Mouse (Mus musculus): ENCODE results near the gene Renbp. TPM values are rescaled to one million over a fixed set of nuclear protein-coding genes. Genes with fewer than 3 reads are reported as not detected.

The Renbp gene
- polyA plus RNA-seq, 1 experiment from 2014 or later = 14.9 TPM

DNA sequence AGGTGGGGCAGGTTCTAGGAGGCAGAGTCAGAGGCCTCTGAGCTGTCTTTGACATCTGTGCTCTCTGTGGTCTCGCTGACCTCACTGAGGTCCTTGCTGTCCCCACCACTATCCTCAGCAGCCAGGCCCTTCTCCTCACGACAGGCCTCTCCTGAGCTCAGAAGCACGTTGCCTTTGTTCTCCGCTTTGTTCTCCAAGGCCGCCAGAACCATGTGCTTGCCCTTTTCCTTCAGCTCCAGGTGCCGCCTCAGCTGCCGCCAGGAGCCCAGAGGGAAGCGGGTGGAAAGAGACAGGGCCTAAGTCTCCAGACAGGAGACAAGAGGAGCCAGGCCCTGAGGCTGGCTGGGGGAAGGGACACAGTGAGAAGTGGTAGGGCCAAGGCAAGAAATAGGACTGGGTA is 13.7 kb downstream of the Renbp start:
- peaks cover 7% of the 10 kb centered on the region for H3K4me1 ChIP-seq
- H3K36me3 ChIP-seq = peaks cover 28% of the 10 kb centered on the region
- H3K27me3 ChIP-seq = no peaks in the 10 kb centered on the region
- no peaks in the 10 kb centered on the region for H3K9me3 ChIP-seq
- WGBS = 75% methylated on average over 8 of the region's 8 CpGs
- no peak overlapping the region for H3K4me2 ChIP-seq (replicated peaks)
- no peak overlapping the region for H3K27ac ChIP-seq (replicated peaks)
- H3K9ac ChIP-seq (replicated peaks) = no peak overlapping the region
- no peak overlapping the region for H3K4me3 ChIP-seq
- no peak for ATAC-seq (ENCODE audit: low FRiP score, low read depth)

DNA sequence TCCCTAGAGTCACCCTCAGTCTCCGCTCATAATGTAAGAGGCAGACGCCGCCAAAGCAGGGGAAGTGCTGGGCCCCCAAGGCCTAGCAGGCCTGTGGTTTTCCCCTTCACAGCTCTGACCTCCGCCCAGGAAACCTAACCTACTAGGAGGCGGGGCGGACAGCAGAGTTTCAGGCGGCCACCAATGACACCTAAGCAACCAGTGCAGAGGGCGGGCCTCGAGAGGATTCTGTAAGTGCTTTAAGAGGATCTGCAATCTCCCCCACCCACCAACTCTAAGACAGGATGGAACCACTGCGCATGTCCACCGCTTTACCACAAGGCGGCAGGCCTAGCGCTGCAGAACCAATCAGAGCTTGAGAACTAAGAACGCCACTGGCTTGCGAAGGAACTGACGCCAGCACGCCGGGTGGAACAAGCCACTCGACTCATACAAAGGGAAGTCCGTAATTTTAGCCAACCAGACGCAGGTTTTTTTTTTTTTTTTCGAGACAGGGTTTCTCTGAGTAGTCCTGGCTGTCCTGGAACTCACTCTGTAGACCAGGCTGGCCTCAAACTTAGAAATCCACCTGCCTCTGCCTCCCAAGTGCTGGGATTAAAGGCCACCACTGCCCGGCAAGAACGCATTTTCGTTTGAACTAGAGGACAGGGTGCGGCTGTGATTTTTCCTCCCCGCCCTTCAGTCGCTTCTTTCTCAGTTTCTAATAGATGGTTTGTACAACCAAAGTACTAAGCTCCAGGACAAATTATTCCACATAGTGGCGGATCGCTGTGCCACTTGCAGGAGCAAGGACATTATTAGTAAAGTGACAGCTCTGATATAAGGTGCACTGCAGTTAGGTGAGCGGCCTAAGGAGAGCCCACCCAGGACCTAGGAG is 15.6 kb downstream of the Renbp start:
- peak overlapping the region; percentile 73 for H3K27ac ChIP-seq (replicated peaks)
- no peaks in the 10 kb centered on the region; the same call in 1 of the 2 replicates for H3K27me3 ChIP-seq
- peaks cover 28% of the 10 kb centered on the region for H3K36me3 ChIP-seq
- peak; percentile 98 for ATAC-seq (ENCODE audit: low FRiP score, low read depth)
- H3K9me3 ChIP-seq = no peaks in the 10 kb centered on the region
- H3K9ac ChIP-seq (replicated peaks) = no peak overlapping the region
- no peaks in the 10 kb centered on the region for H3K4me1 ChIP-seq
- peak overlapping the region; percentile 42 for H3K4me2 ChIP-seq (replicated peaks)
- peak overlapping the region; percentile 21 for H3K4me3 ChIP-seq
- 30% methylated on average over 31 of the region's 31 CpGs for WGBS

DNA sequence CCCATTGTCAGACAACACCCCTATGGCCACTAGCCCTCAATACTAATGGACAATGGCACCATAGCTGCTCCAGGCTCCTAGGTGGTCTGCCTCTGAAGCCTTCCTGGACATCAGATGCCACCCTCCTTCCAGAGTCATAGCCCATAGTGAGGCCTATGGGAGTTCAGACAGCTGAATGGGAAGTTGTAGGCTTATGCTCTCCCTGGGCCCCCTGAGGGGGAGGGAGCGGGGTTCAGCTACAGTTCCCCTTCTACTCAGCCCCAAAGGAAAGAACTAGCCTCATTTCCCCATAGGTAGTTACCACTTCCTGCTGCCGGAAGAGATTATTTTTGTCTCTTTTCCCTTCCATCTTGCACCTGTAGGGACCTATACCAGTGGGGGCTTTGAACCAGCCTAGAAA is 19.1 kb downstream of the Renbp start:
- Histone ChIP-seq H3K36me3 (no peaks in the 10 kb centered on the region), H3K4me1 (no peaks in the 10 kb centered on the region), H3K9ac (replicated peaks) (no peak overlapping the region), H3K9me3 (no peaks in the 10 kb centered on the region), H3K4me3 (no peak overlapping the region), H3K27ac (replicated peaks) (no peak overlapping the region), H3K4me2 (replicated peaks) (no peak overlapping the region), H3K27me3 (no peaks in the 10 kb centered on the region; the same call in 1 of the 2 replicates)
- WGBS = 76% methylated on average over 2 of the region's 2 CpGs
- no peak for ATAC-seq (ENCODE audit: low FRiP score, low read depth)

DNA sequence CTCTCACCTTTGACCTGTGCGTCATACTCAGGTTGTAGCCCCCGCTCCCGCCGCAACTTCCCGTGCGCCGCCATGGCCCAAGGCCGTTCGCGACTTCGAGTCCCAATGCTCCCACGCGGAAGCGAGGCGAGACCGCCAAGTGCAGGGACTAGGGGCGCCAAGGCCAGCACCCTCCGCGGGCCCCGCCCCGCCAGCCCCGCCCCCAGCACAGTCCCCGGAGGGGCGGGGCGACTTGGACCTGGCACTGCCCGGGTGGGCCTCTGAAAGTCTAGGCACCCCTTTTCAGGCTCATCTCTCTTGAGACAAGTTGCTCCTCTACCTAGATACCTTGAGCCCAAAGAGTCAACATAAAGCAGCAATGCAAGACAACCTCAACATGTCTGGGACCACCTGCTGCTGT is 19.5 kb downstream of the Renbp start:
- 23% methylated on average over 19 of the region's 26 CpGs for WGBS
- Histone ChIP-seq H3K4me2 (replicated peaks) (peak overlapping the region; percentile 38), H3K4me1 (no peaks in the 10 kb centered on the region), H3K9ac (replicated peaks) (no peak overlapping the region), H3K27ac (replicated peaks) (no peak overlapping the region), H3K36me3 (no peaks in the 10 kb centered on the region), H3K27me3 (no peaks in the 10 kb centered on the region; the same call in 1 of the 2 replicates), H3K4me3 (peak overlapping the region; percentile 10; the same call in 1 of the 2 replicates), H3K9me3 (no peaks in the 10 kb centered on the region)
- no peak for ATAC-seq (ENCODE audit: low FRiP score, low read depth)

DNA sequence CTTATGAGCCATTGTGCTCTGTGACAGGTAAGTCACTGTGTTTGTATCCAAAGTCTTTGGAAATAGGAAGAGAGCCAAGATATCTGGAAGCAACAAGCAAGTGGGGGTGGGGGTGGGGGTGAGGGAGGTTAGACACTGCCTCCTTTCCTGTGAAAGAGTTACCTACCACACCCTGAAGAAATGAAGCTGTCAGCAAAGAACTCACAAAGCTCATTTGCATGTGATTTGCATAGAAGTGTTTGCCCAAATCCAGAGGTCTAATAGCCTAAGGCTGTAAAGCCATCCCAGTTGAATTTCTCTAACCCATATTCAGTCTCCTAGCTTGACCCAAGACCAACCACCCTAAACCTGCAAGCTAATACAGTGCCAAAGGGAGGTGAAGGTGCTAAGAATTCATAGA is 20.2 kb downstream of the Renbp start:
- Histone ChIP-seq H3K27ac (replicated peaks) (no peak overlapping the region), H3K4me1 (no peaks in the 10 kb centered on the region), H3K4me3 (no peak overlapping the region), H3K36me3 (no peaks in the 10 kb centered on the region), H3K9ac (replicated peaks) (no peak overlapping the region), H3K9me3 (no peaks in the 10 kb centered on the region), H3K4me2 (replicated peaks) (no peak overlapping the region), H3K27me3 (no peaks in the 10 kb centered on the region; the same call in 1 of the 2 replicates)
- ATAC-seq (ENCODE audit: low FRiP score, low read depth) = no peak

DNA sequence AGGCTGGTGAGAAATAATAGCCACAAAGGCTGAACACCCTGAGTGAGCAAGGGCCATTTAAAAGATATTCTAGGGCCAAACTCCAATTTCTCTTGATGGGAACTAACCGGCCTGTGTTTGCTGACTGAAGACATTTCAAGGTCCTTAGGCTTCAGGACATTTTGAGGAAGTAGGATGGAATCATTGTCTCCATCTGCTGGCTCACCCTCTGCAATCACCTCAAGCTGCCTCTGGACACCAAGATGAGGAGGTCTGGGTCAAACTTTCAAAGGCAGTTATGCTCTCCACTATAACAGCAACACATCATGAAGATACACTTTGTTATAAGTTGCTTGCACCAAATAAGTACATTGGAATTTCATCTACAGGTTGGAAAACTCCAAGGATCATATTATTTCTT is 20.6 kb downstream of the Renbp start:
- no peaks in the 10 kb centered on the region; the same call in 1 of the 2 replicates for H3K27me3 ChIP-seq
- no peak for ATAC-seq (ENCODE audit: low FRiP score, low read depth)
- H3K9ac ChIP-seq (replicated peaks) = no peak overlapping the region
- H3K27ac ChIP-seq (replicated peaks) = no peak overlapping the region
- no peak overlapping the region for H3K4me2 ChIP-seq (replicated peaks)
- H3K4me3 ChIP-seq = no peak overlapping the region
- H3K36me3 ChIP-seq = no peaks in the 10 kb centered on the region
- 72% methylated on average over 1 of the region's 1 CpGs for WGBS
- H3K9me3 ChIP-seq = no peaks in the 10 kb centered on the region
- H3K4me1 ChIP-seq = no peaks in the 10 kb centered on the region

DNA sequence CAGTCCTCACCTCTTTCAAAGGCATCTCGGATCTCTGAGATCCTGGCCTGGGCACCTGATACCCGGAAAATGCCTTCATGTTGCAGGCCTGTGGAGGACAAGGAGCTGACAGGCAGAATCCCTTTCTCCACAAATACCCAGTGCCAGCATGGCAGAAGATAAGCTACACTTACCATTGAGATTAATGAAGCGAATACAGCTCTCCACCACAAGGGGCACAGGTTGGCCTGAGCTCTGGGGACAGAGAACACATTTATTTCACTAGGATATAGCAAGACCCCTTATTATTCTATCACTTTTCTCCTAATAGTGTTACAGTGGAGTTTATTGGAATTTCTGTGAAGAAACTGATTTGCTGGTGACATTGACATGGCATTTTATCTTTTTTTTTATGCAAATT is 32.7 kb downstream of the Renbp start:
- WGBS = 73% methylated on average over 3 of the region's 3 CpGs
- H3K9me3 ChIP-seq = no peaks in the 10 kb centered on the region
- H3K4me3 ChIP-seq = no peak overlapping the region
- H3K27me3 ChIP-seq = no peaks in the 10 kb centered on the region
- H3K27ac ChIP-seq (replicated peaks) = no peak overlapping the region
- no peak for ATAC-seq (ENCODE audit: low FRiP score, low read depth)
- H3K4me1 ChIP-seq = no peaks in the 10 kb centered on the region
- no peak overlapping the region for H3K9ac ChIP-seq (replicated peaks)
- H3K4me2 ChIP-seq (replicated peaks) = no peak overlapping the region
- H3K36me3 ChIP-seq = no peaks in the 10 kb centered on the region

DNA sequence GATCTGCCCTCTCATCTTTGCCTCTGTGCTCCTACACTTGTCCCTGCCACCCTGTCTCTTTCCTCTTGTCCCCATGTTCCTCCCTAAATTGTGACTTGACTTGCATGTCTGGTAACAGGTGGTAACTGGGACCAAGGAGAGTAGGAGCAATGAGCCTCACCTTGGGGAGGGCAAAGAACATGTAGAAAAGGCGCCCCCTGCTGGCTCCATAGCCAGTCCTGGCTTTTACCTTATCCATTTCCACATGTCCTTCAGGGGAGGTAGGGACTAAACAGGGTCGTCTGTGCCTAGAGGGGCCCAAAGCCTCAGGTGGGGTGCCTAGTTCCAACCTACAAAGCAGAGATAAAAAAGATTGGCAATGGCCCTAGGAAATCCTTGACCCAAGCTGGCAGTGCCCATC is 34.9 kb downstream of the Renbp start, which contains the start of gene L1cam:
Gene L1cam, minus strand, starts transcription at position 387 of the 400 bp plus-strand sequence.
- Histone ChIP-seq H3K27ac (replicated peaks) (no peak within 1 kb of the TSS), H3K4me1 (no peaks in the 10 kb centered on the region), H3K4me2 (replicated peaks) (no peak within 1 kb of the TSS), H3K4me3 (no peak within 1 kb of the TSS), H3K27me3 (no peaks in the 10 kb centered on the region), H3K9me3 (no peaks in the 10 kb centered on the region), H3K36me3 (no peaks in the 10 kb centered on the region), H3K9ac (replicated peaks) (no peak within 1 kb of the TSS)
- ATAC-seq (ENCODE audit: low FRiP score, low read depth) = no peak
- WGBS = 23% methylated on average over 2 of the region's 2 CpGs

DNA sequence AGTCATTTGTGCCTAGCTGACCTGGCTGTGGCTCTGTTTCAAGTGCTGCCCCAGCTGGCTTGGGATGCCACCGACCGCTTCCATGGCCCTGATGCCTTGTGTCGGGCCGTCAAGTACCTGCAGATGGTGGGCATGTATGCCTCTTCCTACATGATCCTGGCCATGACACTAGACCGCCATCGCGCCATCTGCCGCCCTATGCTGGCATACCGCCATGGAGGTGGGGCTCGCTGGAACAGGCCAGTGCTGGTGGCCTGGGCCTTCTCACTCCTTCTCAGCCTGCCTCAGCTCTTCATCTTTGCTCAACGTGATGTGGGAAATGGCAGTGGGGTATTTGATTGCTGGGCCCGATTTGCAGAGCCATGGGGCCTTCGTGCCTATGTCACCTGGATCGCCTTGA is 37.8 kb downstream of the Renbp start:
- H3K27me3 ChIP-seq = no peaks in the 10 kb centered on the region
- H3K9ac ChIP-seq (replicated peaks) = no peak overlapping the region
- no peak overlapping the region for H3K4me2 ChIP-seq (replicated peaks)
- no peaks in the 10 kb centered on the region for H3K9me3 ChIP-seq
- no peaks in the 10 kb centered on the region for H3K4me1 ChIP-seq
- no peak overlapping the region for H3K4me3 ChIP-seq
- no peak for ATAC-seq (ENCODE audit: low FRiP score, low read depth)
- H3K27ac ChIP-seq (replicated peaks) = no peak overlapping the region
- 91% methylated on average over 14 of the region's 14 CpGs for WGBS
- no peaks in the 10 kb centered on the region for H3K36me3 ChIP-seq

DNA sequence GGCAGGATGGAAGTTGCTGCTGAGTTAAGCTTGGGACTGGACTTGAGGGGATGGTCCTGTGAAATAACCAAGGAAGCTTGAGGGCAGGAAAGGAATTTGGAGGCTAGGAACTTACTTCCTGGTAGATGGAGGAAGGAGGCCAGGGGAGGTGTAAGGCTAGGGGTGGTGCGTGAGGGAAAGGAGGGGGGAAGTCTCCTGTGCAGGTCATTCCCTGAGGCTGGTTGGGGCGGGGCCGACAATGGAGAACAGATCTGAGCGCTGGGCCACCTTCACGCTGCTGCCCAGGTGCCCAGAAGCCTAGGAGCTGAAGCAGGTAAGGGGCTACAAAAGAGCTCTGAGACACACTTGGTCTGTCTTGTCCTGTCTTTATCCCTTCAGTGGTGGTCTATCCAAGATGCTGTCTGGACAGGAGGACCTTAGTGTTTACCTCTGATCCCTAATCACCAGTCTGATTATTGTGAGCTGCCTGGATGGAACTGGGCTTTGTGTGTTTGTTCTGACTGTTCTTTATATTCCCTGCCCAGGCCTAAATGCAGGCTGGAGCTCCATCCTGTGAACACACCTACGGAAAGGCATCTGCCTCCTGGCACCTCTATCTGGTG is 39.0 kb downstream of the Renbp start, which contains the start of gene Avpr2:
Gene Avpr2, plus strand, starts transcription at position 552 of the 602 bp plus-strand sequence.
- no peak within 1 kb of the TSS for H3K4me3 ChIP-seq
- H3K9me3 ChIP-seq = no peaks in the 10 kb centered on the region
- H3K4me2 ChIP-seq (replicated peaks) = no peak within 1 kb of the TSS
- no peaks in the 10 kb centered on the region for H3K4me1 ChIP-seq
- no peaks in the 10 kb centered on the region for H3K36me3 ChIP-seq
- no peak within 1 kb of the TSS for H3K9ac ChIP-seq (replicated peaks)
- H3K27me3 ChIP-seq = no peaks in the 10 kb centered on the region
- no peak within 1 kb of the TSS for H3K27ac ChIP-seq (replicated peaks)
- 84% methylated on average over 6 of the region's 6 CpGs for WGBS
- no peak for ATAC-seq (ENCODE audit: low FRiP score, low read depth)

DNA sequence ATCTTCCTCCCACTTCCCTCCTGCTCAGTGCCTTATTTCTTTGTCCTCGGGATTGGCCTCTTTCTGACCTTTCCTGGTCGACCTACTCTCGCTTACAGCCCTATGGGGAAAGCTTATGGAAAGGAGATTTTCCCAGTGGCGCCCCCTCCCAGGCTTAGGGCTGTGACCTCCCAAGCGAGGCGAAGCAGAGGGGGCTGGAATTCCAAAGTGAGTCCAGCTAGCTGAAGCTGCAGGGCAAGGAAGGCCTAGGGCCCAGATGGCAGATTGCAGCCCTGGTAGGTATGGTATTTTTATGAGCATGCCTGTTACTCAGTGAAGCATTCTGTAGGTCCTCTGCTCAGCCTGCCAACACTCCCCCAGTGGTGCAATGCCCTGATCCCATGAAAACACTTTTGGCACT is 49.2 kb downstream of the Renbp start:
- Histone ChIP-seq H3K4me3 (no peak overlapping the region), H3K27me3 (peaks cover 23% of the 10 kb centered on the region)
- whole genome bisulfite sequencing = 22% methylated on average over 6 of the region's 6 CpGs

DNA sequence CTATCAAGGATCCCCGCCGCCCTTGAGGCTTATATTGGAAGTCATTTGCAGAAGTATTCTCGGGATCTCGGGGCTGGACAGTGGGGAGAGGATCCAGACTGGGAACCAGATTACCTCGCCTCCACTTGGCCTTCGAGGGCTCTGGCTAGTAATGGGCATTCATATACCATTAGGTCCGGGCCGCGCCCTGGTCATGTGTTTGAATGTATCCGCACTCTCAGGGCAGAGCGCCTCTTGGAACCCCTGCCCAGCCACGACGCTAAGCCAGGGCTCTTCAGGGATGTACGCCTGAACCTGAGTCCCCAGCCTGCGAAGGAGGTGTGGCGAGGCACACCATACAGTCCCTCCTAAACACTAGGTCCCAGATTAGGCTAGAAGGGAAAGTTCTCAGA is 49.6 kb downstream of the Renbp start:
- H3K9me3 ChIP-seq = no peaks in the 10 kb centered on the region
- ATAC-seq (ENCODE audit: low FRiP score, low read depth) = peak; percentile 55
- H3K27me3 ChIP-seq = peaks cover 23% of the 10 kb centered on the region
- peak overlapping the region; percentile 63 for H3K4me2 ChIP-seq (replicated peaks)
- no peaks in the 10 kb centered on the region for H3K36me3 ChIP-seq
- no peaks in the 10 kb centered on the region for H3K4me1 ChIP-seq
- WGBS = 12% methylated on average over 16 of the region's 16 CpGs
- H3K27ac ChIP-seq (replicated peaks) = no peak overlapping the region
- peak overlapping the region; percentile 49 for H3K4me3 ChIP-seq
- peak overlapping the region; percentile 60; the same call in 1 of the 2 replicates for H3K9ac ChIP-seq (replicated peaks)

More for the DNA sequence above, 49.2 kb downstream of the Renbp start:
- ATAC-seq (ENCODE audit: low FRiP score, low read depth) = peak; percentile 31; the same call in 1 of the 2 replicates
- H3K36me3 ChIP-seq = no peaks in the 10 kb centered on the region
- H3K4me1 ChIP-seq = no peaks in the 10 kb centered on the region
- H3K27ac ChIP-seq (replicated peaks) = no peak overlapping the region
- H3K9ac ChIP-seq (replicated peaks) = no peak overlapping the region
- H3K4me2 ChIP-seq (replicated peaks) = peak overlapping the region; percentile 63; the same call in 1 of the 2 replicates
- no peaks in the 10 kb centered on the region for H3K9me3 ChIP-seq
